Mouse (Mus musculus) E14TG2a.4 (cell line): Measurements from ENCODE around the gene Ptprcap.

Source experiments
- CTCF ChIP-seq: conservative IDR thresholded peaks from 2 replicates; pipeline ENCODE4 v1.5.1; 2014; ENCODE audit warnings: low read length
- NANOG ChIP-seq: IDR thresholded peaks from 2 replicates; pipeline ENCODE4 v1.6.1; 2014; ENCODE audit warnings: borderline replicate concordance, low read length, mixed read lengths
- POU5F1 ChIP-seq: IDR thresholded peaks from 2 replicates; pipeline ENCODE4 v1.6.1; 2014; ENCODE audit warnings: low read length, borderline replicate concordance

GRCm38 (mm10) chr19:4196048-4196447 is 42.6 kb downstream of the Ptprcap start:
- TF ChIP-seq CTCF: no peak
- no peak for TF ChIP-seq POU5F1
- TF ChIP-seq NANOG: no peak
